Mouse (Mus musculus) myocyte (in vitro differentiated cells): Measurements from ENCODE around the gene Gdf3. TPM values are rescaled to one million over a fixed set of nuclear protein-coding genes. Genes with fewer than 3 reads are reported as not detected.

Experiments used
- H3K27me3 ChIP-seq: one replicate; pipeline ENCODE4 v1.6.1; 2011; ENCODE audit not compliant: control insufficient read depth, insufficient read depth, insufficient read length
- H3K36me3 ChIP-seq: one replicate; pipeline ENCODE4 v1.6.1; 2011; ENCODE audit not compliant: control insufficient read depth, insufficient read depth
- H3K4me2 ChIP-seq: one replicate; pipeline ENCODE4 v1.6.1; 2011; ENCODE audit warnings: low read depth, control low read depth
- H3K4me3 ChIP-seq: one replicate; pipeline ENCODE4 v1.5.1; 2011; ENCODE audit warnings: mild to moderate bottlenecking, control low read depth, moderate library complexity
- H3K79me2 ChIP-seq: one replicate; pipeline ENCODE4 v1.6.1; 2011; ENCODE audit not compliant: control insufficient read depth, insufficient read depth
- H3ac ChIP-seq: one replicate; pipeline ENCODE4 v1.6.1; 2011; ENCODE audit not compliant: control insufficient read depth, insufficient read length
- CEBPB ChIP-seq: IDR thresholded peaks from 2 replicates; pipeline ENCODE4 v1.6.1; 2011; ENCODE audit warnings: mild to moderate bottlenecking, moderate library complexity; ENCODE audit not compliant: poor library complexity, insufficient read depth, severe bottlenecking
- E2F4 ChIP-seq: IDR thresholded peaks from one replicate; pipeline ENCODE4 v1.6.1; 2011; ENCODE audit warnings: mild to moderate bottlenecking, control low read depth, moderate library complexity; ENCODE audit not compliant: insufficient read depth
- MAX ChIP-seq: IDR thresholded peaks from one replicate; pipeline ENCODE4 v1.6.1; 2011; ENCODE audit warnings: low read depth, mild to moderate bottlenecking, control low read depth
- MYOD1 ChIP-seq, 3 experiments: IDR thresholded peaks; one replicate each; pipeline ENCODE4 v1.6.1; 2011; ENCODE audit warnings: control low read depth in 2 of 3, low read depth in 2 of 3, mild to moderate bottlenecking in 2 of 3, moderate library complexity in 1 of 3; ENCODE audit not compliant: insufficient read length in 2 of 3, control insufficient read depth in 1 of 3
- MYOG ChIP-seq, 3 experiments: IDR thresholded peaks; one replicate each; pipeline ENCODE4 v1.6.1; 2011; ENCODE audit warnings: control low read depth in 2 of 3, low read depth in 2 of 3, mild to moderate bottlenecking in 2 of 3; ENCODE audit not compliant: insufficient read length in 2 of 3, control insufficient read depth in 1 of 3, insufficient read depth in 1 of 3
- POLR2A ChIP-seq: IDR thresholded peaks from one replicate; pipeline ENCODE4 v1.6.1; 2011; ENCODE audit warnings: low read depth, mild to moderate bottlenecking, control low read depth, moderate library complexity; ENCODE audit not compliant: insufficient read length
- POLR2AphosphoS2 ChIP-seq: IDR thresholded peaks from one replicate; pipeline ENCODE4 v1.6.1; 2011; ENCODE audit warnings: low read depth, control low read depth; ENCODE audit not compliant: insufficient read length
- REST ChIP-seq: IDR thresholded peaks from one replicate; pipeline ENCODE4 v1.6.1; 2011; ENCODE audit warnings: mild to moderate bottlenecking, control low read depth, moderate library complexity; ENCODE audit not compliant: insufficient read depth, insufficient read length
- SRF ChIP-seq: IDR thresholded peaks from one replicate; pipeline ENCODE4 v1.6.1; 2011; ENCODE audit warnings: low read depth; ENCODE audit not compliant: control insufficient read depth, insufficient read length
- TCF12 ChIP-seq: IDR thresholded peaks from one replicate; pipeline ENCODE4 v1.6.1; 2011; ENCODE audit warnings: mild to moderate bottlenecking, control low read depth; ENCODE audit not compliant: poor library complexity, insufficient read depth, severe bottlenecking
- TCF3 ChIP-seq: IDR thresholded peaks from one replicate; pipeline ENCODE4 v1.6.1; 2011; ENCODE audit warnings: low read depth, control low read depth; ENCODE audit not compliant: insufficient read length
- USF1 ChIP-seq: IDR thresholded peaks from one replicate; pipeline ENCODE4 v1.6.1; 2011; ENCODE audit warnings: low read depth, mild to moderate bottlenecking, control low read depth, moderate library complexity
- polyA plus RNA-seq: library from polyadenylated mRNA; unstranded; fragments of >200 nt; fragmentation: generic; extraction: Trizol; gene quantifications from one replicate; pipeline ENCODE4 v1.2.1, GENCODE M21; 2012; ENCODE audit warnings: missing spikeins

Gdf3 gene
- polyA plus RNA-seq, 1 experiment: not detected

DNA sequence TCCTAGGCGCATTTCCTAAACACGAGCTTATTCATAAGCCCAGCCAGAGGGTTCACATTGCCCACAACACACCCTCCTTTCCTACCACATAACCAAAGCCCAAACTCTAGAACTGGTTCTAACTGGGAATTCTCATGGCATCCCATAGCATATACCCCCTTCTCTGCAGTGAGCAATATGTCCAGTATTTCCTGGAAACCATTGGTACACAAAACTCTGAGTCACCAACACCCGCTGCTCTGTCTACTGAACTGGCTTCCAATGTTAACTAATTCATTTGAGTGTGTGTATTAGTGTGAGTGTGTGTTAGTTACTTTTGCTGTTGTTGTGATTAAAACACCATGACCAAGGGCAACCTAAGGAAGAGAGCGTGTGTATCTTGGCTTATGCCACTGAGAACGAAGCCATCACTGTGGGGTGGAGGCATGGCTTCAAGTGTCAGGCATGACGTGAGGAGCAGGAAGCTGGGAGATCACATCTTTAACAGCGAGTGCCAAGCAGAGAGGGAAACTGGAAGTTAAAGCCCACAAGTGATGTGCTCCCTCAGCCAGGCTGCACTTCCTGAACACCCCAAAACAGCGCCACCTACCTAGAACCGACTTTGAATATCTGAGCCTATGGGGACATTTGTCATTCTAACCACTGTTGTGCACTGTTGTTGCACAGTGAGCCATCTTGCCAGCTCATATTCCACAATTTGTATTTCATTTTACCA lies 44.7 kb downstream of the Gdf3 start:
- H3K27me3 ChIP-seq: no peaks in the 10 kb centered on the region
- H3ac ChIP-seq: no peak overlapping the region
- no peak for TF ChIP-seq USF1
- 0 out of 2 replicates have a peak, but pooled peaks have one; percentile 0 for TF ChIP-seq CEBPB
- H3K79me2 ChIP-seq: no peaks in the 10 kb centered on the region
- H3K4me2 ChIP-seq: no peak overlapping the region
- no peaks in the 10 kb centered on the region for H3K36me3 ChIP-seq
- no peak overlapping the region for H3K4me3 ChIP-seq

DNA sequence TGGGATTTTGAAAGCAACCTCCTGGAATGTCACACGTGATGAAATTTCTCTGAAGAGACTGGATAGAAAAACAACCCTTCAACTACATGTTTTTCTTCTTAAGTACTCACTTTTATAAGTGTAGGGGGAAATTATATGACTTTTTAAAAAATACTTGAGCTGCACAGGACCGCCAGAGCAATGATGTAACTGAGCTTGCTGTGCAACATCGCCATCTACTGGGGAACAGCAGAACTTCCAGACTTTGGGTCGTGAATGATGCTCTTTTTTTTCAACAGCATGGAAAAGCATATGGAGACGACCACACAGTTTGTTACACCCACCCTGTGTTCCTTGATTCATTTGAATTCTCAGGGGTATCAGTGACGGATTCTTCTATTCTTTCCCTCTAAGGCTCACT lies 47.4 kb downstream of the Gdf3 start:
- peak overlapping the region; percentile 4 for H3K4me3 ChIP-seq
- no peaks in the 10 kb centered on the region for H3K36me3 ChIP-seq
- peak; percentile 36; the same call in 1 of the 2 replicates for TF ChIP-seq CEBPB
- TF ChIP-seq E2F4: no peak
- no peak for TF ChIP-seq TCF3
- no peak for TF ChIP-seq USF1
- no peak for TF ChIP-seq REST
- H3K4me2 ChIP-seq: peak overlapping the region; percentile 87
- no peaks in the 10 kb centered on the region for H3K79me2 ChIP-seq
- H3ac ChIP-seq: no peak overlapping the region
- H3K27me3 ChIP-seq: no peaks in the 10 kb centered on the region

DNA sequence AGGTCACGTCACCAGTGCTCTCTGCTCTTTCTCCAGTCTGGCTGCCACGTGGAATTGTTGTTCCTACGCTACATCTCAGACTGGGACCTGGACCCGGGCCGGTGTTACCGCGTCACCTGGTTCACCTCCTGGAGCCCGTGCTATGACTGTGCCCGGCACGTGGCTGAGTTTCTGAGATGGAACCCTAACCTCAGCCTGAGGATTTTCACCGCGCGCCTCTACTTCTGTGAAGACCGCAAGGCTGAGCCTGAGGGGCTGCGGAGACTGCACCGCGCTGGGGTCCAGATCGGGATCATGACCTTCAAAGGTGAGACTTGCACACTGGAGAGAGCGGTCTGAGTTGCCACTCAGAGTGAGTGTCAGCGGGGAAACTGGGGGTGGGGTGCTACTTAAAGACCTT lies 48.9 kb downstream of the Gdf3 start:
- Histone ChIP-seq H3K4me3 (no peak overlapping the region), H3K4me2 (peak overlapping the region; percentile 61), H3K79me2 (no peaks in the 10 kb centered on the region), H3K36me3 (no peaks in the 10 kb centered on the region), H3K27me3 (no peaks in the 10 kb centered on the region), H3ac (no peak overlapping the region)
- no peak for TF ChIP-seq TCF12
- TF ChIP-seq E2F4: no peak
- no peak for TF ChIP-seq MAX

DNA sequence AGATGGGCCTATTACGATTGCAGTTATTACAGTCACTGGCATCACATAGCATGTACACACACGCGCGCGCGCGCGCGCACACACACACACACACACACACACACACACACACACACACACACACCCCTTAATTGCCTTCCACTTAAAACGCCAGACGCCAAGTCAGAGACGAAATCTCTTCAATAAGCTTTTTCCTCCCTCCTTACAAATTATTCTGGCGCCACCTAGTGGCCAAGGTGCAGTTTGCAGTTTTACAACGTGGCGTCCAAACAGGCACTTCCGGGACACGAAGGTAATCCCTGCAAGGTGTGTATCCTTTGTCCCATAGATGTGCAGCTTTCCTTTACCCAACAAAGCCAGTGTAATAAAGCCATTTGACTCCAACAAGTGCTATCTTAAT lies 49.5 kb downstream of the Gdf3 start:
- H3ac ChIP-seq: no peak overlapping the region
- H3K4me3 ChIP-seq: no peak overlapping the region
- TF ChIP-seq TCF3 (no peak), E2F4 (no peak), MYOG (IDR thresholded peaks at IDR 0.05; ENCODE audit: control insufficient read depth in 1 of 3, insufficient read depth in 1 of 3, insufficient read length in 2 of 3, low read depth in 2 of 3) (no peak), SRF (no peak), USF1 (no peak), MAX (no peak)

DNA sequence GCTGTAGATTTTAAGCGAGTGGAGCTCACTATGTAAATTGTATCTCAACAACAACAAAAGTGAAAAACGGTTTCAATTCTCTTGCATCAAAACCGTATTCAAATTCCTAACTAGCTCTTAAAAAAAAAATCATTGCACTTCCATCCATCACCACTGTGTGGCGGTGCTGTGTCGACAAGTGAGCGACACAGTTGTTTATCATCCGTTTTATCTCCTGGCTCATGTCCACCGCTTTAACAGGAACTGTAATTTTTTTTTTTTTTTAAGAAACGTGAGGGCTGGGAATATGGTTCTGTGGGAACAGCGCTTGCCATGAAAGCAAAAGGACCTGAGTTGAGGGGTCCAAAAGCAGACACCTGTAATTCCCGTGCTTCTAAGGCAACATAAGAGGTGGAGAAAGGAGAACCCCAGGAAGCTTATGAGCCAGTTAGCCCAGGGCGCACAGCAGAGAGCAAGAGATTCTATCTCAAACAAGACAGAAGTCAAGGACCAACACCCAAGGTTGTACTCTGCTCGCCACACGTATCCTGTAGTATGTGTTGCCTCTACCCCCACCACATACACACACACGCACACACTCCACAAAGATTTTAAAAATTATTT lies 52.8 kb downstream of the Gdf3 start:
- Histone ChIP-seq H3ac (no peak overlapping the region), H3K79me2 (no peaks in the 10 kb centered on the region), H3K27me3 (no peaks in the 10 kb centered on the region), H3K36me3 (no peaks in the 10 kb centered on the region), H3K4me2 (peak overlapping the region; percentile 57), H3K4me3 (no peak overlapping the region)
- TF ChIP-seq REST (no peak), TCF12 (no peak), USF1 (no peak), TCF3 (no peak), POLR2A (no peak), MYOD1 (IDR thresholded peaks at IDR 0.05; ENCODE audit: control insufficient read depth in 1 of 3, insufficient read length in 2 of 3, low read depth in 2 of 3) (no peak), SRF (no peak), MAX (no peak), CEBPB (no peak), E2F4 (no peak), POLR2AphosphoS2 (no peak), MYOG (IDR thresholded peaks at IDR 0.05; ENCODE audit: control insufficient read depth in 1 of 3, insufficient read depth in 1 of 3, insufficient read length in 2 of 3, low read depth in 2 of 3) (no peak)

More for the DNA sequence above, 49.5 kb downstream of the Gdf3 start:
- Histone ChIP-seq H3K79me2 (no peaks in the 10 kb centered on the region), H3K36me3 (no peaks in the 10 kb centered on the region), H3K27me3 (no peaks in the 10 kb centered on the region), H3K4me2 (peak overlapping the region; percentile 61)

Other genes with a start within 250 kb of the Gdf3 start
- not detected for gene Rimklb, start 111.3 kb downstream of the Gdf3 start, polyA plus RNA-seq
- gene Mfap5, start 104.2 kb downstream of the Gdf3 start, polyA plus RNA-seq: 0.98 TPM
- gene Aicda, start 56.3 kb downstream of the Gdf3 start, polyA plus RNA-seq: not detected
- 10.5 TPM for gene Apobec1, start 7.6 kb downstream of the Gdf3 start, polyA plus RNA-seq
- not detected for gene Dppa3, start 16.3 kb upstream of the Gdf3 start, polyA plus RNA-seq
- gene Nanog, start 97.4 kb upstream of the Gdf3 start, polyA plus RNA-seq: 0.10 TPM
- 1.2 TPM for gene Slc2a3, start 191.6 kb upstream of the Gdf3 start, polyA plus RNA-seq
- 9.7 TPM for gene Foxj2, start 209.8 kb upstream of the Gdf3 start, polyA plus RNA-seq
- 0.19 TPM for gene C3ar1, start 246.1 kb upstream of the Gdf3 start, polyA plus RNA-seq